In the genomic region with DNA sequence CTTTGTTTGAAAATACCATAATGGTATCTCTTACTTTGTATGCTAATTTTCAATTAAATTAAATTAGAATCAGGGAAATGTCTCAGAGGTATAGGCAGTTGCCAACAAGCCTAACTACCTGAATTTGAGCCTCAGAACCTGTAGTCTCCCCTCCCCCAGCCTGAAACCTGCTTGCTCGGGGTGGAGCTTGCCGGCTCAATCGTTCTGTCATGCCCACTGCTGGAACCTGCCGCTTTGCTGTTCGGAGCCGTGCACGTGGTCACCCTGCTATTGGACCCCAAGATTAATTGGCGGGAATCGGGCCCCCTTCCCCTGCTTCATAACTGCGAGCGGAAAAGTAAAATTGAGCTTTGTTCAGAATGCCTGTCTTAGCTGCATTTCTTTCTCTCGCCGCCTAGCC, we compare ENCODE assay signal across 6 mouse cellular contexts. TPM values are rescaled to one million over a fixed set of nuclear protein-coding genes. Genes with fewer than 3 reads are reported as not detected.
DNase-seq lines count a peak whose midpoint lies in the region; ATAC-seq and TF ChIP-seq lines count a peak whose summit lies in the region.
"Not testable (repeated sequence)": the region's sequence is repeated elsewhere in the genome, so short reads cannot be mapped to it uniquely, and the experiment has no call there.
"Had no signal": no experiment of that assay in that cellular context is flagged by ENCODE, and none has a peak within 500 bp of the region (broad histone marks: within the 10 kb centered on the region; RNA-seq: fewer than 3 reads in every experiment).

No protein-coding gene starts in this region.

- peaks cover 22% of the 10 kb centered on the region; the same call in 1 of the 2 replicates for H3K4me1 ChIP-seq in cerebellum, adult 2 months (ENCODE audit: control insufficient read depth, insufficient read depth, low read length)
- H3K4me1 ChIP-seq in heart, embryonic 15.5 days (replicated peaks) = peaks cover 14% of the 10 kb centered on the region

- not testable (repeated sequence) for H3K4me2 ChIP-seq in heart, embryonic 15.5 days

- not testable (repeated sequence) for ATAC-seq in heart, embryonic 15.5 days (replicated peaks; ENCODE audit: insufficient number of reproducible peaks, insufficient read depth, low FRiP score, low read depth)

- DNase-seq in ES-CJ7 (ENCODE audit: low read depth, low spot score) = peak; percentile 35
- DNase-seq in cerebellum, adult 2 months = peak in 1 of 2 experiments; percentile 46
- peak; percentile 52 for DNase-seq in cerebellum, postnatal 14 days
- peak; percentile 30 for DNase-seq in gastrocnemius, adult 2 months

- TF ChIP-seq CTCF in cerebellum, adult 2 months (IDR thresholded peaks at IDR 0.05; ENCODE audit: borderline replicate concordance, insufficient read depth, low read depth, low read length); gastrocnemius, adult 2 months (IDR thresholded peaks at IDR 0.05): not testable (repeated sequence)

- H3K4me3 ChIP-seq in cerebellum, adult 2 months (replicated peaks; ENCODE audit: insufficient read depth, low read depth, low read length); gastrocnemius, adult 2 months; heart, embryonic 15.5 days: not testable (repeated sequence)

- not testable (repeated sequence) for H3K9ac ChIP-seq in heart, embryonic 15.5 days

- not testable (repeated sequence) for TF ChIP-seq POLR2A in cerebellum, adult 2 months (IDR thresholded peaks at IDR 0.05; ENCODE audit: borderline replicate concordance, insufficient read depth, low read length)

- H3K27ac ChIP-seq in cerebellum, adult 2 months (ENCODE audit: insufficient read depth, low read length) = peak overlapping the region; percentile 60
- H3K27ac ChIP-seq in gastrocnemius, adult 2 months = peak overlapping the region; percentile 89
- H3K27ac ChIP-seq in heart, embryonic 15.5 days = 0 out of 2 replicates have a peak overlapping the region, but pooled peaks have one; percentile 54

- intact Hi-C loops in gastrocnemius, adult 2 months (cut with DNase I) = not testable (repeated sequence)

- not testable (repeated sequence) for H3K27me3 ChIP-seq in cerebellum, adult 2 months (ENCODE audit: control insufficient read depth, insufficient read depth, low read length); heart, embryonic 15.5 days

- 15% methylated on average over 13 of the region's 13 CpGs for WGBS in cerebellum, adult 2 months
- WGBS in heart, embryonic 15.5 days = 75% methylated on average over 13 of the region's 13 CpGs

- H3K36me3 ChIP-seq in heart, embryonic 15.5 days = not testable (repeated sequence)

- not testable (repeated sequence) for H3K9me3 ChIP-seq in heart, embryonic 15.5 days (replicated peaks)

RNA-seq across cellular contexts. Expression of a gene that starts 26.5 kb away (rescaled TPM):
- 673 and 722 TPM in 2 replicates for polyA plus RNA-seq in cerebellum, adult 2 months (2012; rRNA removed)
- 100 to 1,000 TPM; 196 to 239 TPM for total RNA-seq in gastrocnemius, adult 2 months (2021)
- 258 and 276 TPM in 2 replicates for polyA plus RNA-seq in heart, embryonic 15.5 days (2015; fragmentation: Nextera tagmentation; extraction: Ambion mirVana)
- total RNA-seq: MEL had no signal
